Mouse (Mus musculus) ovary, postnatal 36 days (tissue): Measurements from ENCODE around the gene Sdf2l1.
A peak's percentile ranks its signal among the peaks of the same experiment; 100 is the strongest.

Experiments
- DNase-seq: peaks from one replicate; pipeline ENCODE4 v3.0.0; 2022; ENCODE audit warnings: low spot score, mixed read lengths

Gene Sdf2l1

DNA sequence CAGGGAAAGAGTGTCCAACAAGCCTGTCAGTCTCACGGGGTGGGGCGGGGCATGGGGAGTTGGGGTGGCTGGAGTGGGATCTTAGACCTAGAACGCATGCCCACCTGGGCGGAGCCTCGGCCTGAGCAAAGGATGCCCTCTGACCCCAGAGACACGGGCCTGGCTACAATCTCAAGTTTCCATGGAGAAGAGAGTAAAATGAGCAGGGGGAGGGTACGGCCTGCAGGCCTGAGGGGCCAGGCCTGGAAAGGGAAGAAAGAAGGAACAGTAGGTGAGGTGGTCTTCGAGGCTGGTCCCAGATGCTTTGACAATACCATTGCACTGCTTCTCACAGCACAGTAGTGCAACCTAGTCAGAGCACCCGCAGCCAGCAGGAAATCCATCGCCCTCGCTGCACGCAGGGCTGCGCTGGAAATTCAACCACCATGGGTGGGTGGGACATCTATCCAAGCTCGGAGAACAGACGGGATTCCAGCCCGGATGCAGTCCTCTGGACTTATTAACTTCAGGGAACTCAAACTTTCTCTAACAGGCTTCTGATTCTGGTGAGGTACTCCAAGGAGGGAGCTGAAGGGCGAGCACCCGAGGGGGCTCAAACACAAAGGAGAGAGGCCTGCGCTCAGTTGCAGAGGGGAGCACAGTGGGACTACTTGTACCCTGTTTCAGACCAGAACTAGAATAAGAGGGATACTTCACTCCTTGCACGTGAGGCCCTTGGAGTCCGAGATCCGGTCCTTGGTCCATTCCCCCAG, 7.9 kb downstream of the Sdf2l1 start:
- no peak for DNase-seq

DNA sequence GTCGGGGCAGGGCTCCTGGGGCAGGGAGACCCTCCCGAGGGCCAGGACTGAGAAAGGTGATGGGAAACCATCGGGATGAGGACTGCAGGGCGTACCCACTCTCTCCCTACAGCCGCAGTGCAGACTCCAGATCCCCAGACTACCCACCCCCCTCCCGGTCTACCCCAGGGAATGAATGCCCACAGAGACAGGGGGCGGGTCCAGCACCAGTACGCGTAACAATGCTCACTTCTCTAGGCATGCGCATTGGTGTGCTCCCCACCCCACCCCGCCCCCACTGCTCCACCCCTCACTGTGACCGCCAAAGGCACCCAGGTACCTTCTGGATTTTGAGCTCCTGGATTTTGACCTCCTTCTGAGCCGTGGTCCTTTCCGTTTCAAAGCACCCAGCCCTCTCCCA, 10.6 kb downstream of the Sdf2l1 start:
- DNase-seq = no peak

DNA sequence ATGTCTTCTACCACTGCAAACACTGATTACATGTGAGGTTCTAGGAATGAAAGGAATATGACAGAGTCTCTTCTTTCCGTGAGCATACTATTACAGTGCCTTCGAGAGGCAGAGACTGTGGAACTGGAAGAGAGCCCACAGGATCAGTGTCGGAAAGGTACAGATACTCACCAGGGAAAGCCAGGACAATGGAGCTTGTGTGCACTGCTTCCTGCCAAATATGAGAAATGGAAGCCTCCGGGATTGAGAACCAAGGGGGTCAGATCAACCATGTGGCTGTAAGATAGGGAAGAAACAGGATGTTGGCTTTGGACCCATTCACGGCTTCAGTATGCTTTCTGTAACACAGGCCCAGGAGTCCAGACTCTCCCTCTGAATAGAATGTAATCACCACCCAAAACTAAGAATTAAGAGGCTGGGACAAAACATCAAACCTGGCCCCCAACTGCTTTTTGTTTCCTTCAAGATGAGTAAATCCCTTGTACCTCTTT, 14.8 kb downstream of the Sdf2l1 start:
- no peak for DNase-seq

DNA sequence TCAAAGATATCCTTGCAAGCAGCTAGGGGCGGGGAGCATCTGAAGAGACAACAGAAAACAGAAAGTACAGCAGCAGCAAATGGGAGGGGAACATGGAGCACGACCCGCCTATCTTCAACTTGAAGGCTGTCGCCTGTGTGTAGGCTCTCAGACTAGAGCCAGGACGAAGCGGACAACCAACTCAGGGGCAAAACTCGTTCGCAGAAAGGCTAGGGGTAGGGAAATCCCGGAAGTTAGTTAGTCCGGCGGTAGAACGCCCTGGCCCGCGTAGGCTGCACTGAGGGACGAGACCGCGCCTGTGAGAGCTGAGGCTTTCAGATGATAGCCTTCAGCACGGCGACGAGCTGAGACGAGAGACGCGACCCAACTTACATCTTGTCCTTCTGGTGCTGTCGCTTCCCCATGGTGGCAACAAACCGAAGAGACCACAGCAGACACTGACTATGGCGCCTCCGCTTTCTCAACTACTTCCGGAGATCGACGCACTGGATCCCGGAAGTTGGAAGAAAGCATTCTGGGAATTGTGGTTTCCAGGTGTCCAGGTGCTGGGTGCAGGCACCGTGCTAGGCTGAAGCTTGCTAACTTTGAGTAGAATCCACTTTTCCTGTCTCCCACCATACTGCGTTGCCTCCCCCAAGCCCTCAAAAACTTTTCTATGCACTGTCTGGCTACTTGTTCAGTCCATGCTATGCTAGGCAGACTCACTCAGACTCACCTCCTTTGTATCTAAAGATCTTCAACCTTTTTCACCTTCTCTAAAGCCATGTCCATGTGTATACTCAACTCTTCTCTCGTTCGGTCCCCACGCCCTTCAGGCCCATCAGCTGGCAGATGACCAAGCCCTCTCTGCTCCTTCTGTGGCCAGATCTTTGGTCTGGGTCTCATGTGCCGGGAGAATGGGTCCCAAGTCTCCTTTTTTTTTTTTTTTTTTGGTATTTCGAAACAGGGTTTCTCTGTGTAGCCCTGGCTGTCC, 21.1 kb downstream of the Sdf2l1 start, which contains the start of gene Ppil2:
Gene Ppil2, minus strand, starts transcription at position 487 of the 973 bp plus-strand sequence.
- DNase-seq = peak; percentile 54

DNA sequence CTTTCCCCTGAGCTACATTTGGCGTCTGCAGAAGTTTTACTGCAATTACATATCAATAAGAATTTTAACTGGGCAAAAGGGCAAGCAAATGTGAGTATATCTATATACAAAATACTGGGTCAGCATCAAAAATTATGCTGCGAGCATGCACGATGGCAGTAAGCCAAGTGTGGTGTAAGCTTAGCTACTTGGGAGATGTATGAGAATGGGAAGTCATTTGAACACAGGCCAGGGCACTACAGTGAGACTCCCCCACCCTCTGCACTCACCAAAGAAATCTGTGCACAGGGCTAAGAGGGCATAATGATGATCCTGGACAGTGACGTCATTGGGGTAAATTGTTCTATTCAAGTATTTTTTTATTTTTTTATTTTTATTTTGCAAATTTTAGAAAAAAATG, 27.6 kb downstream of the Sdf2l1 start:
- no peak for DNase-seq

DNA sequence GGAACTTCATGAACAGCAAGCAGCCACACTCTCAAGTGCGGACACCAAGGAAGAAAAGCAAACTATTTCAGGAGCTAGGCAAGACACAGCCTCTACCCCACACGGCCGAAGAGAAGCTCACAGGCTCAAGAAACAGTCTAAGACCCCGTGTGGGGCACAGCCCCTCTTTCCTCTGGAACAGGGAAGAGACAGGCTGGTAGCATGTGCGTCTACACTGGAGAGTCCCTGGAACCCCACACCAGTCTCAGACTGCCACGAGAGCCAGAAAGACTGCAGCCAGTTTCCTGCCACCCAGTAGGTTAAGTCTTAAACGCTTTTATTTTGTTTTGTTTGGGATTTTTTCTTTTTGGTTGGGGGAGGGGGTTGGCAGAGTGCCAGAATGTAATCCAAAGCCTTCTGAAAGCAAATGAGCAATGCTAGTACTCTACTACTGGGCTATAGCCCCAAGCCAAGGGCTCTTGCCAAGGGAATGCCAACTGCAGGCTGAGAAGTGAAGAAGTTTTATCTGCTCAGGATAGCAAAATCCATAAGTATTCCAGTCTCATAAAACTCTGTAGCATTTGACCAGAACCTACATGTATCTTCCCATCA, 29.5 kb downstream of the Sdf2l1 start:
- DNase-seq = no peak

DNA sequence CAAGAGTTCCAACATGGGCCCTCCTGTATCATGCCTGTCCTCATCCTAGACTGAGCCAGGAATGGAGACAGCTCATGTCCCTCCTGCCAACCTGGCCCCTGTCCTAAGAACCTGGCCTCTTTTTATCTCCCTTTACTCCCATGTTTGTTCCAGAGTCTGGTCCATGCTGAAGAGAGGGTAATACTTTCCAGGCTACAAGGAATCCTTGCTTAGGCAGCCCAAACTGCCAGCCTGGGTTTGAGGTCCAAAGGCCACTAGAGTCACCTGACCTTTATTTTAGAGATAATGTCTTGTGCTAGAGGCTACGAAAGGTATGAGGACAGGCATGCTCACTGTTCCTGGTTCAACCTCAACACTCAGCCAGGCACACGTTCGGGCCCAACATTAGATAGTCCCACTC, 35.2 kb downstream of the Sdf2l1 start:
- no peak for DNase-seq

DNA sequence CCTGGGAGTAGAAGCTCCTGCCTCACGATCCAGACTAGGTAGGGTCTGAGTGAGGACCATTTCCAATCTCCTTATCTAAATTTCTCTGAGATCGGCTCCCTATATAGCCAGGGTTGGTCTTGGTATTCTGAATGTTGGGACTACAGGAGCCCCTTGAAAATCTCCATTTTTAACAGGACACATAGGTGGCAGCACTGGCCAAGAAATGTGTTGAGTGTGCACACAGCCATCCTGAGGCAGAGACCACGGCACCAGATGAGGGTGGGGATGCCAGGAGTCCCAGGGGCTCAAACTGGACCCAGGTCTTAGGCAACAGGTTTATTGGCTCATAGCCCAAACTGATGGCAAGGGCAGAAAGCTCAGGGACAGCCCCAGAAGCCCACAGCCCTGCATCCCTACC, 43.8 kb downstream of the Sdf2l1 start:
- no peak for DNase-seq

DNA sequence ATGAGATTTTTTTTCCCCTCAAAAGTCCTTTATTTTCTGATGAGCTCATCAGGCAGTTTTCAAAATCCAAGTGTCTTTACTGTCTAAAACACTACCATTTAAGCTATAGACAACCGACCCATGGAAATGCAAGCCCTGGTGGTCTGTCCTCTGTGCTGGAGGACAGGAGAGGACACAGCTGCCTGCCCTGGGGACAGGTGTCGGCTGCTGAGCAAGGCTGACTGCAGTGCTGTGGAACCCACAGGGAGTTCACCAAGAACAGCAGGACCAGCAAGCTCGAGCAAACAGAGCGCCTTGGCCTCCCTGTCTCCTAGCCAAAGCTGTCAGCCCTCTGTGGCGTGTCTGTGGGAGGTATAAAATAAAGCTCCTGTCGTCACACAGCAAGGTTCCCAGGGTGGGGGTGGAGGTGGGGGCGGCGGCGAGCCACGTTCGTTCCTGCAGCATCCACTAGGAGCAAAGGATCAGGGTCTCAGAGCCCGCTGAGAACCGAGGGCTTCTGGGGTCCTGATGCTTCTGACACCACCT, 45.5 kb downstream of the Sdf2l1 start:
- no peak for DNase-seq

DNA sequence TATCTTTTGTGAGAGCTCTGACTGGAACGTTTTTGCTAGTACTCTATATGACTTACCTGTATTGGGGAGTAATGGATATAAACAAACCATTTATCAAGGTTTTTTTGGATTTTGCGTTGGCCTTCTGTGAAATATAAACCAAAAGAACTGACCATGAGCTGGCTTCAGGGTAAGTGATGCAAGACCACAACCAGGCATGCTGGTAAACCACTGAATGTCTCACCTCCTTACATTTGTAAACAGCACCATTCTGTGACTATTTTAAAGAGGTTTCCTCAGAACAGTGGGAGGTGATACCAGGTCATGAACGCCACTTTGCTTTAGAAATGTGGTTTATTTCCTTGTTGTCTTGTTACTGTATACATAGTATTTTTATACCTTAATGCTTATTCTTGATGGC, 45.9 kb downstream of the Sdf2l1 start:
- DNase-seq = no peak

DNA sequence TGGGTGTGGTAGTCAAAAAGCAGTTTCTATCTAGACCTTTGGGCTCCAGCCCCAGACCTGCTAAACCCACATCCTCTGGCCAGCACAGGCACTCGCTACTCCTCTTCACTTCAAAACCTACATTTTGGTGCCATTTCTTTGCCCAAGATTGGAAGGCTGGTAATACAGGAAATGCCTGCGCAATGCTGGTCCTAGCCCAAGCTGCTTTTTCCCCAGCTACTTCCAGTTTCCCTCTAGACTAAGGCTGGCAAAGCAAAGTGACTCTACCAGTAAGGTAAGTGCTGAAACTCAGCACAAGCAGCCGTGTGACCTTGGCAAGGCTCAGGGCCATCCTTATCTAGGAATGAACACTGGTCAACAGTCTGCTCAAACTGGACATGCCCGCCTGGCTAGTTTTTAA, 46.5 kb downstream of the Sdf2l1 start:
- DNase-seq = peak; percentile 45

DNA sequence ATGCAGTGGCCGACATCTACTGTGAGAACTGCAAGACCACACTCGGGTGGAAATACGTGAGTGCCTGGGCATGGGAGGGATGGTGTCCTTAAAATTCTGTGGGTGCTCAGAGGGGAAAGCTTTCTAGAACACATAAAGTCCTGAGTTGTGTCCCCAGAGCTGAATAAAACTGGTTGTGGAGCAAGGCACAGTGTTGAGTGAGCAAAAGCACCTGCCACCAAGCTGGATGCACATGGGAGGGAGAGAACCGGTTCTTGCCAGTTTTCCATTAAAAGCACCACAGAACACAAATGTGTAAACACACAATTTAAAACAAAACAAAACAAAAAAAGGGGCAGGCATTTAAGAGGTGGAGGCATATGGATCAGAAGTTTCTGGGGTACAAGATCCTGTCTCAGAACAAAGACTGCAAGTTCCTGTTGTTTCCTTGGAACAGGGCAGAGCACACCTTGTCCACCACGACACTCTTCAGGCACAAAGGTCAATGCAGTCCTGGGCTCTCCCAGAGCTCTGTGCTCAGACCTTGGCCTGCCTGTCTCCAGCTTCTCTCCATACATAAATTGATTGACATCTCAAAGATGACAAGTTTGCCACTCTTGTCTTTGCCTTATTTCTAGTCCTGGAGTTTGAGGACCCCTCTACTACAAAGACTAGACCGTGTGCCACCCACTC, 49.9 kb downstream of the Sdf2l1 start:
- no peak for DNase-seq
